Mouse (Mus musculus): ENCODE measurements around the gene Pdha1. TPM values are rescaled to one million over a fixed set of nuclear protein-coding genes. Genes with fewer than 3 reads are reported as not detected.

Pdha1 gene
- total and polyA plus RNA-seq, 3 experiments = 240 to 290 (median 274) TPM

GRCm38 (mm10) chrX:160179032-160179431, 40.8 kb upstream of the Pdha1 start:
- no peaks in the 10 kb centered on the region for H3K9me3 ChIP-seq (replicated peaks; ENCODE audit: insufficient read depth, low read length)
- H3K27ac ChIP-seq (ENCODE audit: control insufficient read depth, low read depth, low read length) = no peak overlapping the region
- no peak overlapping the region for H3K4me3 ChIP-seq (ENCODE audit: control insufficient read depth in 1 of 2, insufficient read depth in 1 of 2, low read depth in 2 of 2, low read length in 2 of 2)
- no peaks in the 10 kb centered on the region for H3K79me2 ChIP-seq (ENCODE audit: control insufficient read depth, insufficient read depth, low read length, poor library complexity)
- H3K4me1 ChIP-seq (ENCODE audit: control insufficient read depth in 1 of 2, insufficient read depth in 2 of 2, low read length in 2 of 2) = no peaks in the 10 kb centered on the region
- peak; percentile 16 for DNase-seq (ENCODE audit: low read depth, low spot score)
- no peaks in the 10 kb centered on the region for H3K36me3 ChIP-seq (ENCODE audit: control insufficient read depth in 1 of 2, insufficient read depth in 2 of 2, low read length in 2 of 2)
- TF ChIP-seq MAFK (IDR thresholded peaks at IDR 0.05; ENCODE audit: borderline replicate concordance, low read depth, low read length) (peak; percentile 78), RAD21 (IDR thresholded peaks at IDR 0.05; ENCODE audit: low read depth, low read length) (peak; percentile 71), SMC3 (IDR thresholded peaks at IDR 0.05; ENCODE audit: low read depth, low read length) (peak; percentile 73), MYC (IDR thresholded peaks at IDR 0.05; ENCODE audit: low read depth, low read length) (no peak), KAT2A (conservative IDR thresholded peaks at IDR 0.05; ENCODE audit: low read depth, low read length) (no peak), CTCF (IDR thresholded peaks at IDR 0.05 in 2 of 3, conservative IDR thresholded peaks at IDR 0.05 in 1 of 3; ENCODE audit: control insufficient read depth in 1 of 3, insufficient read depth in 1 of 3, low read depth in 2 of 3, low read length in 3 of 3, poor library complexity in 1 of 3, severe bottlenecking in 1 of 3) (peak; percentile 34 to 67 (median 60)), POLR2AphosphoS5 (IDR thresholded peaks at IDR 0.05; ENCODE audit: borderline replicate concordance, low read depth, low read length) (no peak), ZC3H11A (IDR thresholded peaks at IDR 0.05; ENCODE audit: low read depth, low read length) (peak; percentile 62)
- H3K9ac ChIP-seq (ENCODE audit: control insufficient read depth, low read depth, low read length, poor library complexity, severe bottlenecking) = no peak overlapping the region
- peaks cover 0 to 2% of the 10 kb centered on the region in 2 experiments; a peak in 1 of 4 replicates for H3K27me3 ChIP-seq (ENCODE audit: control insufficient read depth in 1 of 2, insufficient read depth in 2 of 2, low read length in 2 of 2)

GRCm38 (mm10) chrX:160170150-160170549, 31.9 kb upstream of the Pdha1 start:
- Histone ChIP-seq H3K9me3 (replicated peaks; ENCODE audit: insufficient read depth, low read length) (no peaks in the 10 kb centered on the region), H3K36me3 (ENCODE audit: control insufficient read depth in 1 of 2, insufficient read depth in 2 of 2, low read length in 2 of 2) (no peaks in the 10 kb centered on the region), H3K4me1 (ENCODE audit: control insufficient read depth in 1 of 2, insufficient read depth in 2 of 2, low read length in 2 of 2) (no peaks in the 10 kb centered on the region), H3K79me2 (ENCODE audit: control insufficient read depth, insufficient read depth, low read length, poor library complexity) (no peaks in the 10 kb centered on the region), H3K4me3 (ENCODE audit: control insufficient read depth in 1 of 2, insufficient read depth in 1 of 2, low read depth in 2 of 2, low read length in 2 of 2) (no peak overlapping the region), H3K27me3 (ENCODE audit: control insufficient read depth in 1 of 2, insufficient read depth in 2 of 2, low read length in 2 of 2) (no peaks in the 10 kb centered on the region), H3K9ac (ENCODE audit: control insufficient read depth, low read depth, low read length, poor library complexity, severe bottlenecking) (no peak overlapping the region), H3K27ac (ENCODE audit: control insufficient read depth, low read depth, low read length) (no peak overlapping the region)
- TF ChIP-seq SMC3 (IDR thresholded peaks at IDR 0.05; ENCODE audit: low read depth, low read length) = peak; percentile 87
- TF ChIP-seq CTCF (IDR thresholded peaks at IDR 0.05 in 2 of 3, conservative IDR thresholded peaks at IDR 0.05 in 1 of 3; ENCODE audit: control insufficient read depth in 1 of 3, insufficient read depth in 1 of 3, low read depth in 2 of 3, low read length in 3 of 3, poor library complexity in 1 of 3, severe bottlenecking in 1 of 3) = peak; percentile 60 to 86 (median 70)
- TF ChIP-seq MXI1 (IDR thresholded peaks at IDR 0.05; ENCODE audit: low read depth, low read length) = peak; percentile 46; the same call in 1 of the 2 replicates
- TF ChIP-seq ZC3H11A (IDR thresholded peaks at IDR 0.05; ENCODE audit: low read depth, low read length) = peak; percentile 86
- TF ChIP-seq RAD21 (IDR thresholded peaks at IDR 0.05; ENCODE audit: low read depth, low read length) = peak; percentile 86
- no peak for TF ChIP-seq RCOR1 (IDR thresholded peaks at IDR 0.05; ENCODE audit: low read depth, low read length)
- DNase-seq (ENCODE audit: low read depth, low spot score) = peak; percentile 82

- Histone ChIP-seq H3K9ac (ENCODE audit: control insufficient read depth, low read depth, low read length, poor library complexity, severe bottlenecking) (no peak overlapping the region), H3K27me3 (ENCODE audit: control insufficient read depth in 1 of 2, insufficient read depth in 2 of 2, low read length in 2 of 2) (no peaks in the 10 kb centered on the region; a peak in 1 of 4 replicates), H3K4me3 (ENCODE audit: control insufficient read depth in 1 of 2, insufficient read depth in 1 of 2, low read depth in 2 of 2, low read length in 2 of 2) (no peak overlapping the region), H3K27ac (ENCODE audit: control insufficient read depth, low read depth, low read length) (no peak overlapping the region), H3K9me3 (replicated peaks; ENCODE audit: insufficient read depth, low read length) (no peaks in the 10 kb centered on the region), H3K79me2 (ENCODE audit: control insufficient read depth, insufficient read depth, low read length, poor library complexity) (no peaks in the 10 kb centered on the region), H3K36me3 (ENCODE audit: control insufficient read depth in 1 of 2, insufficient read depth in 2 of 2, low read length in 2 of 2) (no peaks in the 10 kb centered on the region), H3K4me1 (ENCODE audit: control insufficient read depth in 1 of 2, insufficient read depth in 2 of 2, low read length in 2 of 2) (no peaks in the 10 kb centered on the region)
- DNase-seq (ENCODE audit: low read depth, low spot score) = no peak
- TF ChIP-seq POLR2A (IDR thresholded peaks at IDR 0.05; ENCODE audit: control insufficient read depth in 1 of 2, insufficient read depth in 1 of 2, low read depth in 1 of 2, low read length in 2 of 2, poor library complexity in 1 of 2) (no peak), MXI1 (IDR thresholded peaks at IDR 0.05; ENCODE audit: low read depth, low read length) (no peak), BHLHE40 (IDR thresholded peaks at IDR 0.05; ENCODE audit: borderline replicate concordance, low read depth, low read length) (no peak), GATA1 (IDR thresholded peaks at IDR 0.05; ENCODE audit: low read depth, low read length) (no peak), ELF1 (IDR thresholded peaks at IDR 0.05; ENCODE audit: low read depth, low read length) (no peak), ZNF384 (IDR thresholded peaks at IDR 0.05; ENCODE audit: low read depth, low read length) (no peak)
Observed at GRCm38 (mm10) chrX:160166246-160166985, 28.2 kb upstream of the Pdha1 start.
